Mouse (Mus musculus): ENCODE data around the gene Aak1.
A peak's percentile ranks its signal among the peaks of the same experiment; 100 is the strongest.
"Not testable (repeated sequence)": the region's sequence is repeated elsewhere in the genome, so short reads cannot be mapped to it uniquely, and the experiment has no call there.

Gene Aak1

GRCm38 (mm10) chr6:86843636-86844035, 5.7 kb upstream of the Aak1 start:
- DNase-seq = no peak

DNA sequence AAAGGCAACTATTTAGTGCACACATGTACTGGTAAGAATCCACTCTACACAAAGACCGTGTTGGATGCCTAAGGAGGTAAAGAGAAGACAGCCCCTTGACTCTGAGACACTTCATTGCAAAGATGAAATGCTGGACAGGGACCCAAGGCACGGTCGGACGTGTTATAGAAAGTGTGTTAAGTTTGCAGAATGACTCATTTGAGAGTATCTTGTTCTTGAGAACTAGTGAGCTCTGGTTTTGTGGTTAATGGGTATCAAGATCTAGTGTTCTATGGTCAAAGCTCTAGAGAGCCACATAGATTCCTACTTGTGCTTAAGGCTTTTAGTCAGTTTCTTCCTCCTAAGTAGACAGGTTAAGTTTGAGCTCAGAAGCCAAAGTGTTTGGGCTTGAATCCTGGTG, 2.9 kb upstream of the Aak1 start:
- DNase-seq = no peak

- no peak for DNase-seq
Observed at GRCm38 (mm10) chr6:86847816-86848215, 1.5 kb upstream of the Aak1 start.

GRCm38 (mm10) chr6:86848580-86848914, 770 bp upstream of the Aak1 start:
- DNase-seq = no peak

GRCm38 (mm10) chr6:86849692-86850445, 552 bp downstream of the Aak1 start:
- DNase-seq = peak; percentile 64

GRCm38 (mm10) chr6:86850588-86850987, 1.3 kb downstream of the Aak1 start:
- no peak for DNase-seq

- DNase-seq = no peak
Observed at GRCm38 (mm10) chr6:86851561-86851960, 2.2 kb downstream of the Aak1 start.

- DNase-seq = no peak
Observed at GRCm38 (mm10) chr6:86853928-86854327, 4.6 kb downstream of the Aak1 start.

DNA sequence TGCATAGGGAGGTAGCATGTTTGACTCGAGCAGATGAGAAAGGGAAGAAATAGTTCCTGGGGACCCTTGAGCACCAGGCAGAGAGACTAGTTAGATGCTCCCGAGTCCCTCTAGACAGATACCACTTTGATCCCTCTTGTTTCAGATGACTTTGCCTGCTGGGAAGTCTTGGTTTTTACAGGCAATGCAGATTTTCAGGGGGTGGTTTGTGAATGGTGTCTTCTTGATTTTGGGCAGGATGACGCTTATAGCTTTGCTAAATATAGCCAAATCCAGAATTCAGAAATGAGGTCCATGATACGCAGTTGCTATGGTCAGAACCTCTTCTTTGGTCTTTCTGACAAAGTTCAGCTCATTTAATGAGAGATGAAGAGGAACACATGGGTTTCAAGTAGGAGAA, 5.6 kb downstream of the Aak1 start:
- DNase-seq = no peak

DNA sequence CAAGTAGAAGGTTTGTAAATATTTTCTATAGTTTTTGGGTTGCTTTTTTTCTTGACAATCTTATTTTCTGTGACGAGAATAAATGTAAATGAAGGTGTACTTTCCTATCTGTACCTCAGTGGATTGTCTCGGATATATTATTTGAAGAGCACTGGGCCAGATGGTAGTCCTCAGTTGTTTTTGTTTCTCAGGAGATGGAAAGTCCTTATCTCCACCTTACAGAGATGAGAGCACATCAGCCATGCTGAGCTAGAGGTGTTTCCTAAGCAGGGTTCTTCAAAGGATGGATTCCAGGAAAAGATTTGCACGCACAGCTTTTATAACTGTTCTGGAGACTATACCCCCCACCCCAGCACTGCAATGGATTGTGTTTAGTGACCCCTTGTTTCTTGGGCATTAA, 9.3 kb downstream of the Aak1 start:
- DNase-seq = no peak

GRCm38 (mm10) chr6:86860732-86861463, 11.6 kb downstream of the Aak1 start:
- no peak for DNase-seq

DNA sequence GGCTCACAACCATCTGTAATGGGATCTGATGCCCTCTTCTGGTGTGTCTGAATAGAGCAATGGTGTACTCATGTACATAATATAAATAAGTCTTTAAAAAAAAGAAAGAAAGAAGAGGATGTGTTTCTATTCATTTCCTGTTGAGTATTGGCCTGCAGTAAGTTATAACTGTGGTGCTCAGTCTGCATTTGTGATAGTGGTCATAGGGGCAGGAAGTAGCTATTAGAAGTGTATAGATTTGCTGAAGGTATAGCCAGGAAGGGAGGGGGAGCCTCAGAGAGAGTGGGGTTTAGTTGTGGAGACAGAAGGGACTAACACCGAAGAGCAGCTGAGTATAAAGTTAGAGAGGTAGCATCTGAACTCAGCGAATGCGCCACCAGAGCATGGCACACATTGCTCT, 15.0 kb downstream of the Aak1 start:
- no peak for DNase-seq

DNA sequence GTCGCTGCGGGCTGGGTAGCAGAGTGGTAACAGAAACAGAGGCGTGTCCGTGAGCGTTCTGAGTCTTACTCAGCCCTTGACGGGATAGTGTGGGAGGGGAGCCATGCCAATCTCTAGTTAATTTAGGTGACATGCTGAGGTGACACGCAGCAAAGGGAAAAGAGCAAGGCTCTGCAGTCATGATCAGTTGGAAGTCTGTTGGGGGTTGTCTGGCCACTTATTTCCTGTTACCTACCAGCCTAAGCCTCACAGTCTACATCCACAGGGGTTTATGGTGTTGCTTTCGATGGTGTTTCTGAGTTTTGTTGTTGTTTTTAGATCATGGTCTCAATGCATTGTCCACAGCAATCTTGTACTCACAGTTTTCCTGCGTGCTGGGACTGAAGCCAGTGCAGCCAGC, 21.0 kb downstream of the Aak1 start:
- no peak for DNase-seq

DNA sequence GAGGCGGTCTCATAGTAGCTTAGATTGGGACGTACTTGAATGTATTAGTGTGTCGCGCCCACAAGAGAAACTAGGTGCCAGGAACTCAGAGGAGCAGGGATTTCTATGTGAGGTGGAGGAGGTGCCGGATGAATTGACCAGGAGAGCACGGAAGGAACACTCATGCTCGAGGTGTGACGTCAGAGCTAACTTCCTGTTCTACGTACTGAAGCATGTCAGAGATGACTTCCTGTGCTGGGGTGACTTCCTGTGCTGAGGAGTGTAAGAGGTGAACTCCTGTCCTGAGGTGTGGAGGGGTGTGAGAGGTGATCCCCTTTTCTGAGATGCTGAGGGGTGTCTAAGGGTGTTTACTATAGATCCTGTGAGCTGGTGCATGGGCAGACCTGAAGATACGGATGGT, 22.5 kb downstream of the Aak1 start:
- no peak for DNase-seq

- DNase-seq = no peak
Observed at GRCm38 (mm10) chr6:86874711-86875375, 25.5 kb downstream of the Aak1 start.

- no peak for DNase-seq
Observed at GRCm38 (mm10) chr6:86876451-86876850, 27.1 kb downstream of the Aak1 start.

GRCm38 (mm10) chr6:86878656-86879055, 29.3 kb downstream of the Aak1 start:
- DNase-seq = not testable (repeated sequence)

GRCm38 (mm10) chr6:86879314-86879713, 30.0 kb downstream of the Aak1 start:
- peak; percentile 14 for DNase-seq

- no peak for DNase-seq
Observed at GRCm38 (mm10) chr6:86884230-86884629, 34.9 kb downstream of the Aak1 start.

DNA sequence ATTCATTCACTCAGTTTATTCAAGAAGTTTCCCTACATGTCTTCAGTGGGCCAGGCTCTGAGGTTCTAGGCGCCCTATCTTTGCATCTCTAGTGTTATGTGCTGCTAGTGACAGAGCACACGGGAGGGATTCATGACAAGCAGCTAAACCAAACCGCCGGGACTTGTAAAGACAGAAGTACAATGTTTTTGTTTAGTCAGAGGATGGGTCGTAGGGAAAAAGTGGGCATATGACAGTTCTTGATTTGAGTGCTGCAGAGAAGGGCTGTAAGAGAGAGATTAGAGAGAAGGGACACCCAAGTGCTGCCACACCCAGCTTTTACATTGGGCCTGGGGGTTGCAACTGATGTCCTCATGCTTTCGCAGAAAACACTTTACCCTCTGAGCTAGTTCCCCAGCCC, 35.4 kb downstream of the Aak1 start:
- DNase-seq = no peak

GRCm38 (mm10) chr6:86885816-86886529, 36.7 kb downstream of the Aak1 start:
- DNase-seq = no peak

- DNase-seq = no peak
Observed at GRCm38 (mm10) chr6:86886803-86887202, 37.5 kb downstream of the Aak1 start.

GRCm38 (mm10) chr6:86897520-86897919, 48.2 kb downstream of the Aak1 start:
- DNase-seq = no peak

Measured in right cerebral cortex, postnatal 4 days (tissue).